Mouse (Mus musculus) kidney, postnatal 10 days (tissue): ENCODE data around the gene Vps8.
A peak's percentile ranks its signal among the peaks of the same experiment; 100 is the strongest.

Experiments used
- DNase-seq: peaks from one replicate; pipeline ENCODE4 v3.0.0; 2021; ENCODE audit warnings: mixed read lengths

Vps8 gene

GRCm38 (mm10) chr16:21563322-21563721 is 140.4 kb downstream of the Vps8 start:
- no peak for DNase-seq

DNA sequence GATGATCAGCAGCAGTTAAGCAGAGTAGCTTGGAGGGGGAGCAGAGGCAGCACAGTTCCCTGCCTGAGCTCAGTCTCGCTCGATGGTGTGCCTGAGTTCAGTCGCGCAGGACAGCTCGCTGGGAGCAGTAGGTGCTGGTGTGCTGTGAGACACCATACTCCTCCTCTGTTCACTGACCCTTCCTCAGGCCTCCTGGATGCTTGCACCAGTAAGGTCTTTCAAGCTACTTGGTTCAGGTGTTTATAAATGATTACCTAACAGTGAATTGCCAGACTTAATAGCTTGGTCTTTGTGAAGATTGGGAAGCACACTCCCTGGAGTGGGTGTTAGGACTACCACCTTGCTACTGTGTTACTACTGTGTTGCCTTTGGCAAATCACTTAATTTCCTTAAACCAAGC is 144.2 kb downstream of the Vps8 start:
- no peak for DNase-seq

DNA sequence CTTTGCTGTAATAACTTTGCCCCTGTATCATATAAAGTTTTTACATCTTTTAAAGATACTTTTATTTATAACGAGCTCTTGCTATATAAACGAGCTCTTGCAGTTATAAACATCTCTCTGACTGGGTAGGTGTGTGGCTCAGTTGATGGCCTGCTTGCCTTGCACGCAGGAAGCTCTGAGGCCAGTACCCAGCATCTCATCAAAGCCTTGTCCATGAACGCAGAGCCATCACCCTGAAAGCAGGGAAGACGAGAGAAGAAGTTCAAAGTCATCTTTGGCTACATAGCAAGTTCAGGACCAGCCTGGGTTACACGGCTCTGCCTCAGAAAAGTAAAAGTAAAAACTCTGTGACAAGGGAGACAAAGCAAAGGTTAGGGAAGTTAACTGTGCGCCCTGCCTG is 147.0 kb downstream of the Vps8 start:
- no peak for DNase-seq

GRCm38 (mm10) chr16:21570786-21571185 is 147.9 kb downstream of the Vps8 start:
- DNase-seq = no peak

GRCm38 (mm10) chr16:21576000-21576420 is 153.1 kb downstream of the Vps8 start:
- DNase-seq = no peak

GRCm38 (mm10) chr16:21589110-21589509 is 166.2 kb downstream of the Vps8 start:
- no peak for DNase-seq

GRCm38 (mm10) chr16:21590806-21591205 is 167.9 kb downstream of the Vps8 start:
- DNase-seq = peak; percentile 47

DNA sequence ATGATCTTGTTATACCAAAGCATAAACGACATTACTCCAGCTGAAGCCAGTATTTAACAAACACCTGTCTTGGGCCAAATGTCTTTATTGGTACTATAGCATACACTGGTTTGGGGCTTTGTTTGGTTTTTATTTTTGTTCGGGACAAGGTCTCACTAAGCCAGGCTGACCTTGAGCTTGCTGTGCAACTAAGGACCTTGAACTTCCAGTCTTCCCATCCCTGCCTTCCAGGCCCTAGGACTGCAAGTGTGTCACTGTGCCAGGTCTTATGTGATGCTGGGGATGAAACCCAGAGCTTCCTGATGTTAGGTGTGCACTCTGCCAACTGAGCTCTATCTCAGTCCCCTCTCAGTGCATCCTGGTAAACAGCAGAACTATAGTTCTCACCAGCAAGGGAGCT is 168.6 kb downstream of the Vps8 start:
- DNase-seq = no peak

GRCm38 (mm10) chr16:21595539-21595938 is 172.6 kb downstream of the Vps8 start:
- DNase-seq = no peak

DNA sequence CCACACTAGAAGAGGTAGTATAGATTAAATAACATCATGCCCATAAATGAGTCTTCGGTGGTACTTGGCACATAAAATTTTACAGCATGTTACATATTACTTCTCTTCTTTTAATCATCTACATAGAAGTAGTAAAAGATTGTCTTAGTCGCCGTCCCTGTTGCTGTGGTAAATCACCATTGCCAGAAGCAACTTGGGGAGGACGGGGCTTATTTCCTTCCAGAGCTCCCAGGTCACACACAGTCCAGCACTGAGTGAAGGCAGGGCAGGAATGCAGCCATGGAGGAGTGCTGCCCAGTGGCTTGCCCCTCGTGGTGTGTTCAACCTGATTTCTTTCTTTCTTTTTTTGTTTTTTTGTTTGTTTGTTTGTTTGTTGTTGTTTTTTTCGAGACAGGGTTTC is 181.4 kb downstream of the Vps8 start:
- peak; percentile 36 for DNase-seq

DNA sequence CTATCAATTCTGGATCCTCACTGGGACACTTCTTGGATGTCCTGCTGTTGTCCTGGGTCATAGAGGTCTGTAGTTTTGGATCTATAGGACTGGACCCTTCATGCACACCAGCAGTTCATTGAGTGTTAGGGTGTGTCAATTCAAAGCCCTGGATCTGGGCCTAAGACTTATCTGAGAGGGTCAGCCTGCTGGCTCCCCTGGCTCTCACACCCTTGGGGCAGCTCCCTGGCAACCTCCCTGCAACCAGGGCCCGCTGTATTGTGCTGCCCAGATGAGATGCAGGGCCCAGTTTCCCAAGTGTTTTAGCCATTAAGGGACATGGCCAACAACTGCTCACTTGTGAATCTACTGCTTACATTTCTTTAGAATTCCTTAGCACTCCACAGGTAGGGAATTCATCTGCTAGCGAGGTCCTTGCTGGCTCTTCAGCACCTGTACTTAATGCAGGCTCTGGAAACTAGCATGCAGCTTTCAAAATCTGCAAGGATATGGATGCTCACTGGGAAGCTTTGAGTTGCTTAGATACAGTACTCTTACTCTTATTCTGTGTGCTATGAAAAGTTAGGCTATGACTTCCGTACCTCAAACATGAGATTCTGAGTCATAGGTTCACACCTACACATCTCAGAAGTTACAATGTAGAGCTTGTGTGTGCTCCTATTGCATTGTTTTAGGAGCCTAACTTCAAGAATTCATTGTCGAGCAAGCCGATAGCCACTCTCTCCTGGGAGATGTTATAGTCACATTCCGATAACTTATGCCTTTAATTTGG is 183.5 kb downstream of the Vps8 start:
- DNase-seq = no peak

GRCm38 (mm10) chr16:21607021-21607650 is 184.2 kb downstream of the Vps8 start:
- peak; percentile 73 for DNase-seq

DNA sequence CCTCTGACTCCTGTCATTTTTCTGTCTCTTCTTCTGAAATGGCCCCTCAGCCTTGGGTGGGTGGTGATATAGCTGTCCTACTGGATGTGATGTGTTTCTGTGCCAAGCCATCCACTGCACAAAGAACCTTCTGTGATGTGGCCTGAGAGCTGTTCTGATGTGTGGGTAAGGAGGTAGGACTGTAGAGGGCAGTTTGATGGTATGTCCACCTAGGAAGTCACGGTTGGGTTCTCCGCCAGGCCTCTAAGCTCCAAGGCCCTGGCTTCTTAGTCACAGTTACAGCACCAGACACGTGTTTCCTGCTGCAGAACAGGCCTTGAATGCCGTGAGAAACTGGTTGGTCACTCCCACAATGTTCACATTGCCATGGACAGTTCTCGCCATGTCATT is 184.7 kb downstream of the Vps8 start:
- peak; percentile 14 for DNase-seq

DNA sequence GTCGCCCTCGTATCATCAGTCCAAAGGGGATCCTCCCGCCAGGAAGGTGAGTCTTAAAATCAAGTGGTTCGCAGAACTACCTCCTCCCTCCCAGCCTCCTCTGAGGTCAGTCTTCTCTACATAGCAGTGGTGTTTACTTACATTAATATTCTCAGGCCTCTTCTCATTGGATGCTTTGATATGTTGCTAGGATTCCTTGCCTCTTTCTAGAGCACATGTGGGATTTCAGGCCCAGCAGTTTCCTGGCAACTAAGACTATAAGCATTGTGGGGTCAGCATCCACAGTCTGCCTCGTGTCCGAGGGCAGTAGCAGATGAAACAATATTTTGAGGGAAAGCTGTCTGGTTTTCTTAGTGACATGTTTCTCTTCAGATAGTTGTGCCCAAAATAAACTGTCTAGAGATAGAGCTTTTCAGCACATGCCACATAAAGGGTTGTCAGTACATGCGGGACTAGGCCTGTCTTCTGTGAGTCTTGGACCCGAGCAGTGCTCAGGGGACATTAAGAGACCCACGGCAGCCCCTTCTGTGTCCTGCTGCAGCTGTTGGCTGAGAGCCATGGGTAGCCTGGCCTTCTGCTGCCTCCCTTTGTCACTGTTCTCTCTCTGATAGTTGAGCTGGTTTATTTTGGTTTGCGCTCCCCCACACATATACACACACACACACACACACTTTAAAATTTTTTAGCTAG is 185.4 kb downstream of the Vps8 start:
- peak; percentile 38 for DNase-seq

DNA sequence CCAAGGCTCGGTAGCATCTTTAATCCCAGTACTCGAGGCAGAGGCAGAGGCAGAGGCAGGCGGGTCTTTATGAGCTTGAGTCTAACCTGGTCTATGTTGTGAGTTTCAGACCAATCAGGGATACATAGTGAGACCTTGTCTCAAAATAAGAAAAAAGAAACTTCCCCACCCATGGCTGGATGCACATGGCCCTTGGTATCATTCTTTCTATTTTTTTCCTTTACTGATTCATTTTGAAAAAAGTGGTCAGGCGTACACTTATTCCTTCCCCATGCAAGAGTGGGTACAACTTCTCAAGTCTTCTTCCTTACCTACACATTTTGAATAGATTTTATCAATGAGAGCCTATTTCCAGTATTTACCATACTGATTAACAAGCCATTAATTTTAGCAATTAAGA is 187.6 kb downstream of the Vps8 start:
- no peak for DNase-seq

DNA sequence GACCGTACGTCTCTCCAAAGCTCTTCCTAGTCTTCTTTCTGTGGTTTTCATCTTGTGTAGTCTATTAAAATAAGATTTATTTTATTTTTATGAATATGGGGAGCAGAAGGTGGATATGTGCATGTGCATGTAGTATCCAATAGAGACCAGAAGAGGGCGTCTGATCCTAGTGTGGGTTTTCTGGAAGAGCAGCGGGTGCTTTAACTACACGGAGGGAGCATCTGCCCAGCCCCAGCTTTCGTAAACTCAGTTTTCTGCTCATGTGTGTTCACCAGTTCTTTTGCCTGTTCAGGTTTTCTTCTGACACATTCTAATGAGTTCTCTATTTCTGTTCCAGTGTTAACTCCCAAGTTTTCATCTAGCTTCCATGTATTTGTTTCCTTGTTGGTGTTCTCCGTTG is 192.9 kb downstream of the Vps8 start:
- peak; percentile 53 for DNase-seq

DNA sequence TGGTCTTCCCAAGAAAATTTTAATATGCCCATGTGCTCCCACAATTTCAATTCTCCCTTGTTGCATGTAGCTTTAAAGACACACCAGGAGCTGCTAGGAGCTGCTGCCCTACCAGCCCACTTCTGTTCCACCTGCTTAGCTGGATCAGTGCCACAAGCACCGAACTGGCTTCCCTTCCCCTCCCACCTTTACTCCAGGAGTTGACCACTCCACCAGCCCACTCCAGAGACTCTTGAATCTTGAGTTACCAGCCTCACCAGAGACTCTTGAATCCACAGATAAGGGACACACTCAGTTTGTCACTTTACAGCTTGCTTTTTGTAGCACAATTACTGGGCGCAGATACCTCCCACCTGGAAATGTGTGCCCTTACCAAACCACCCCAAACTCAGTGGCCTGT is 197.7 kb downstream of the Vps8 start:
- DNase-seq = no peak

- DNase-seq = no peak
These were observed 203.1 kb downstream of the Vps8 start for GRCm38 (mm10) chr16:21625784-21626634.

- no peak for DNase-seq
These were observed 204.3 kb downstream of the Vps8 start for GRCm38 (mm10) chr16:21627248-21627647.

GRCm38 (mm10) chr16:21628061-21628591 is 205.2 kb downstream of the Vps8 start:
- no peak for DNase-seq

DNA sequence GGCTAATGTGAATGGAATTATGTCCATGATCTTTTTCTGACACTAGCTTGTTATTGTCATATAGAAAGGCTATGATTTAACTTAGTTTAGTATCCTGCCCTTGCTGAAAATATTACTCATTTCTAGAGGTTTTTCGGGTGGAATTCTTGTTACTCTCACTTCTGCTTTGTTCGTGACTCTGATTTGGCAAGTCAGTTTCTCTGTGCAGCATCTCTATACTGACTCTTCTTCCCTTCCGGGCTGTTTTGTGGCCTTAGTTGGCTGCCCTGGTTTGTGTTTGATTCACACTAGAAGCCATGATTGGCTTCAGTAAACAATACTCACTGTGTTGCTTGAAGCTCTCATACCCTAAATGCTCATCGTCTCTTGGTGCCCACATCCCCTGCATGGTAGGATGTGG is 207.7 kb downstream of the Vps8 start:
- DNase-seq = no peak

DNA sequence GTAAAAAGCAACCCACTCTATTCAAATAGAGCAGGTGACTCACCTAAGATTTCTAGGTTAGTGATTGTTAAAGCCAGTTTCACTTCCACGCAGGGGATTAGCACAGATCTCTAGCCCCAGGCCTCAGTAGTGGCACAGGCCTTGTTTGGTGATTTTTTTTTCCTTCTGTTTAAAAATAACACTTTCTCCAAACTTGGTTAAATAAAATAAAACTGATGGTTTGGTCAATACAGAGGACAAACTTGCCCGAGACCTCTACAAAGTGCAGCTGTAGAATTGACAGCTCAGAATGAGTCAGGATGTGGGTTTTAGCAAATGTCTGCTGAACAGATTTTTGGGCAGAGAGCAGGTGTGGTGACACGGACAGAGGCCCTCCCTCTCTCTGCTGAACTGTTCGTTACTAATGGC is 208.9 kb downstream of the Vps8 start:
- no peak for DNase-seq

GRCm38 (mm10) chr16:21634460-21634859 is 211.5 kb downstream of the Vps8 start:
- DNase-seq = no peak
